ENCODE assay signal across 12 mouse cellular contexts in the genomic region with DNA sequence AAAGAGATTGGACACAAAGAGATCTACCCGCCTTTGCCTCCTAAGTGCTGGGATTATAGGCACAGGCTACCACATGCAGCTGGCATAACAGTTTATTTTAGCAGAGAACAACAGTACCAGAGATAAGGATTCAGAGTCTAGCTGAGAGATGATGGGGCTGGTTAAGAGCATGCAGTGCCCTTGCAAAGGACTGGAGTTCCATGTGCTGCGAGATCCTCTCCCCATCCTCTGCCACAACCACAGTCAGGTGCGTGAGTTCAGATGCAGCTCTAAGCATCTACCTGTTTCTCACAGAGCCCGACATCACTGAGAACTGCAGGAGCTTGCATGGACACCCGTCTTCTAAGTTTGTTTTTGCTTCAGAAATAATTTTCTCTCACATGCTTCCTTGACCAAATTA. TPM values are rescaled to one million over a fixed set of nuclear protein-coding genes. Genes with fewer than 3 reads are reported as not detected.
DNase-seq lines count a peak whose midpoint lies in the region; ATAC-seq lines count a peak whose summit lies in the region.
"Not testable (repeated sequence)": the region's sequence is repeated elsewhere in the genome, so short reads cannot be mapped to it uniquely, and the experiment has no call there.
"Had no signal": no experiment of that assay in that cellular context is flagged by ENCODE, and none has a peak within 500 bp of the region (broad histone marks: within the 10 kb centered on the region; RNA-seq: fewer than 3 reads in every experiment).

No protein-coding gene starts in this region.

- not testable (repeated sequence) for H3K4me3 ChIP-seq in forebrain, embryonic 11.5 days (ENCODE audit: low read depth, low read length); liver, embryonic 11.5 days (ENCODE audit: low read depth, low read length); midbrain, embryonic 11.5 days (ENCODE audit: low read depth, low read length)

- H3K4me1 ChIP-seq in forebrain, embryonic 11.5 days (replicated peaks; ENCODE audit: control insufficient read depth, insufficient read depth, low read length); liver, embryonic 11.5 days (replicated peaks; ENCODE audit: control insufficient read depth, insufficient read depth, low read length); midbrain, embryonic 11.5 days (ENCODE audit: control insufficient read depth, insufficient read depth, low read length): not testable (repeated sequence)

- H3K27ac ChIP-seq in forebrain, embryonic 11.5 days (ENCODE audit: low read depth, low read length); liver, embryonic 11.5 days (ENCODE audit: low read depth, low read length); midbrain, embryonic 11.5 days (ENCODE audit: low read depth, low read length): not testable (repeated sequence)

- H3K36me3 ChIP-seq in forebrain, embryonic 11.5 days (ENCODE audit: control insufficient read depth, insufficient read depth, low read length); liver, embryonic 11.5 days (ENCODE audit: control insufficient read depth, insufficient read depth, low read length); midbrain, embryonic 11.5 days (ENCODE audit: control insufficient read depth, insufficient read depth, low read length): not testable (repeated sequence)

- WGBS in forebrain, embryonic 11.5 days: 84% methylated on average over 4 of the region's 5 CpGs
- WGBS in liver, embryonic 11.5 days: 83% methylated on average over 4 of the region's 5 CpGs
- 81% methylated on average over 4 of the region's 5 CpGs for WGBS in midbrain, embryonic 11.5 days

- DNase-seq in ES-CJ7 (ENCODE audit: low read depth, low spot score): peak; percentile 14
- DNase-seq in forebrain, embryonic 11.5 days (ENCODE audit: low spot score): peak; percentile 47
- peak; percentile 8 for DNase-seq in kidney, postnatal 14 days
- DNase-seq in liver, embryonic 11.5 days (ENCODE audit: low spot score): peak; percentile 25
- peak; percentile 74 for DNase-seq in midbrain, embryonic 11.5 days (ENCODE audit: low spot score, missing footprints)
- DNase-seq in testis, postnatal 10 days (ENCODE audit: low spot score): peak; percentile 45

- H3K9me3 ChIP-seq in forebrain, embryonic 11.5 days (ENCODE audit: control insufficient read depth, low read length): peaks cover 15% of the 10 kb centered on the region; the same call in 1 of the 2 replicates
- H3K9me3 ChIP-seq in liver, embryonic 11.5 days (ENCODE audit: control insufficient read depth, low read length): peaks cover 14% of the 10 kb centered on the region
- H3K9me3 ChIP-seq in midbrain, embryonic 11.5 days (ENCODE audit: control insufficient read depth, low read length): peaks cover 17% of the 10 kb centered on the region

- not testable (repeated sequence) for ATAC-seq in forebrain, embryonic 11.5 days (replicated peaks; ENCODE audit: low FRiP score); liver, embryonic 11.5 days (replicated peaks; ENCODE audit: low FRiP score); midbrain, embryonic 11.5 days (ENCODE audit: low FRiP score)

- H3K4me2 ChIP-seq in forebrain, embryonic 11.5 days (ENCODE audit: low read depth, low read length, severe bottlenecking); liver, embryonic 11.5 days; midbrain, embryonic 11.5 days: not testable (repeated sequence)

- H3K27me3 ChIP-seq in forebrain, embryonic 11.5 days (ENCODE audit: control insufficient read depth, insufficient read depth, low read length); liver, embryonic 11.5 days (replicated peaks; ENCODE audit: control insufficient read depth, insufficient read depth, low read length); midbrain, embryonic 11.5 days (ENCODE audit: control insufficient read depth, insufficient read depth, low read length): not testable (repeated sequence)

- H3K9ac ChIP-seq in forebrain, embryonic 11.5 days (ENCODE audit: low read length); liver, embryonic 11.5 days (ENCODE audit: low read depth, low read length); midbrain, embryonic 11.5 days (ENCODE audit: low read length): not testable (repeated sequence)

RNA-seq across cellular contexts. Expression of gene C130026I21Rik, which starts 24.1 kb away (rescaled TPM):
- polyA plus RNA-seq in forebrain, embryonic 11.5 days (2014; fragmentation: Nextera tagmentation; extraction: Ambion mirVana): not detected in 2 replicates
- not detected in 2 replicates for polyA plus RNA-seq in liver, embryonic 11.5 days (2014; fragmentation: Nextera tagmentation; extraction: Ambion mirVana)
- polyA plus RNA-seq in midbrain, embryonic 11.5 days (2014; fragmentation: Nextera tagmentation; extraction: Ambion mirVana): not detected in 2 replicates
- polyA plus RNA-seq: embryonic facial prominence, embryonic 11.5 days; forebrain, embryonic 10.5 days; forebrain, embryonic 14.5 days; forebrain, postnatal 0 days; heart, embryonic 13.5 days; hindbrain, embryonic 11.5 days had no signal

Comparison
In these comparisons a context has a peak if more than half of its experiments do, and no peak if none do; other contexts are left out.
1. DNase-seq: peak in every context shown above with its lines; median percentile 74 in midbrain, embryonic 11.5 days; 47 in forebrain, embryonic 11.5 days; 45 in testis, postnatal 10 days; 25 in liver, embryonic 11.5 days; 14 in ES-CJ7; 8 in kidney, postnatal 14 days.